Mouse (Mus musculus): ENCODE results near the gene Rtkn2. TPM values are rescaled to one million over a fixed set of nuclear protein-coding genes. Genes with fewer than 3 reads are reported as not detected.

Gene Rtkn2
- polyA plus RNA-seq, 1 experiment from 2014 or later = 3.7 TPM

- ATAC-seq (replicated peaks) = no peak
- Histone ChIP-seq H3K9ac (no peak overlapping the region), H3K9me3 (no peaks in the 10 kb centered on the region), H3K4me2 (no peak overlapping the region), H3K27ac (no peak overlapping the region), H3K36me3 (replicated peaks) (no peaks in the 10 kb centered on the region), H3K27me3 (replicated peaks) (no peaks in the 10 kb centered on the region), H3K4me3 (no peak overlapping the region), H3K4me1 (peaks cover 4% of the 10 kb centered on the region; the same call in 1 of the 2 replicates)
- 81% methylated on average over 4 of the region's 4 CpGs for WGBS
These were observed 14.0 kb upstream of the Rtkn2 start for GRCm38 (mm10) chr10:67965251-67965986.

DNA sequence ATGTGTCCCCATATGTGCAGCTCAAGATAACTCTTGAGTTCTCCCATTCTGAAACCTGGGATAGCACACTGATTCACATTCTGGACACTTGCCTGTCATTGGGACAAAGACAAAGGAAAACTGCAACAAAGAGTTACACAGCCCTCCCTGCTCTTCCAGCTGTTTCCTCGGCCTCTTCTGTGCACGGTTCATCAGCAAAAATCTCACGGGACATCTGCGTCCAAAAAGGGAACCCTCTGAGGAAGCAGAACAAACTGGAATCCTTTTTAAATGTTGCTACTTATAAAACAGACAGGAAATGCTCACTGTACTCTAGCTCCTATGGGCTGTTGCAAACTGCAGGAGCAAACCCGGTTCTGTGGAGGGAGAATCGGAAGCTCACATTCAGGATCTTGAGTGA, 13.3 kb upstream of the Rtkn2 start:
- WGBS = 23% methylated on average over 6 of the region's 6 CpGs
- no peak for ATAC-seq (replicated peaks)
- Histone ChIP-seq H3K27me3 (replicated peaks) (no peaks in the 10 kb centered on the region), H3K4me3 (no peak overlapping the region), H3K4me2 (no peak overlapping the region), H3K36me3 (replicated peaks) (no peaks in the 10 kb centered on the region), H3K9ac (no peak overlapping the region), H3K4me1 (peaks cover 4% of the 10 kb centered on the region; the same call in 1 of the 2 replicates), H3K9me3 (no peaks in the 10 kb centered on the region), H3K27ac (no peak overlapping the region)

- Histone ChIP-seq H3K9ac (no peak overlapping the region), H3K4me1 (peaks cover 4% of the 10 kb centered on the region; the same call in 1 of the 2 replicates), H3K4me3 (no peak overlapping the region), H3K27me3 (replicated peaks) (no peaks in the 10 kb centered on the region), H3K27ac (no peak overlapping the region), H3K4me2 (no peak overlapping the region), H3K9me3 (no peaks in the 10 kb centered on the region), H3K36me3 (replicated peaks) (no peaks in the 10 kb centered on the region)
- WGBS = 70% methylated on average over 2 of the region's 2 CpGs
- ATAC-seq (replicated peaks) = no peak
These were observed 12.4 kb upstream of the Rtkn2 start for GRCm38 (mm10) chr10:67966983-67967382.

DNA sequence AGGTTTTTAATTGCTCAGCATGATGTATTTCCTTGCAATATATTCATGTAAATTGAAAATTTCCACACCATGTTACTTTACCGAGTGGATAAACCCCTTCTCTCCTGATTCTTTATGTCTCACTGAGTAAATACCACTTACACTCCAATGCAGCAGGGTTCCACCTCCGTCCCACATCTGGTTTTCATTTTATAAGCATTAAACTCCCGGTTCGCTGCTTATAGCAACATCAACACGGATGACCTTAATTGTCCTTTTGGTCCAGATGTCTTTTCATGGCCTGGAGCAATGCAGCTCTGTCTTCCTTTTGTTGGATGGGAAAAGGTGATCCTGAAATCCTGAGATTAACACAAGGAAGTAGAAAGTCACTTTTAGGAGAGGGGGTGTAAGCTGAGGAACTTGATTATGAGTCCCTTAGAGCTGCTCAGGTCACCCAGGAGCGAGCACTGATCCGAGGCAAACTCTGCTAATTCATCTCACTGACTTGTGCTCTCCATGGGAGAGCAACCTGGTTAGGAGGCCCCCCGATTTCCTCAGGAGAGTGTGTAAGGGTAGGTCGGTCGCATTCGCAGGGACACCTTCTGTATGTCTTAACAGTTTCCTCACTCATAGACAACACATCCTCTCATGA, 8.1 kb upstream of the Rtkn2 start:
- H3K36me3 ChIP-seq (replicated peaks) = no peaks in the 10 kb centered on the region
- no peaks in the 10 kb centered on the region for H3K27me3 ChIP-seq (replicated peaks)
- H3K4me3 ChIP-seq = no peak overlapping the region
- no peaks in the 10 kb centered on the region for H3K4me1 ChIP-seq
- no peak for ATAC-seq (replicated peaks)
- H3K9me3 ChIP-seq = no peaks in the 10 kb centered on the region
- 69% methylated on average over 11 of the region's 11 CpGs for WGBS
- no peak overlapping the region for H3K9ac ChIP-seq
- no peak overlapping the region for H3K27ac ChIP-seq
- H3K4me2 ChIP-seq = no peak overlapping the region

GRCm38 (mm10) chr10:67977271-67977670, 2.1 kb upstream of the Rtkn2 start:
- no peak overlapping the region for H3K4me2 ChIP-seq
- 60% methylated on average over 4 of the region's 4 CpGs for WGBS
- peaks cover 8% of the 10 kb centered on the region for H3K4me1 ChIP-seq
- no peaks in the 10 kb centered on the region for H3K27me3 ChIP-seq (replicated peaks)
- H3K9me3 ChIP-seq = no peaks in the 10 kb centered on the region
- H3K36me3 ChIP-seq (replicated peaks) = no peaks in the 10 kb centered on the region
- no peak overlapping the region for H3K27ac ChIP-seq
- no peak overlapping the region for H3K9ac ChIP-seq
- ATAC-seq (replicated peaks) = no peak
- no peak overlapping the region for H3K4me3 ChIP-seq

DNA sequence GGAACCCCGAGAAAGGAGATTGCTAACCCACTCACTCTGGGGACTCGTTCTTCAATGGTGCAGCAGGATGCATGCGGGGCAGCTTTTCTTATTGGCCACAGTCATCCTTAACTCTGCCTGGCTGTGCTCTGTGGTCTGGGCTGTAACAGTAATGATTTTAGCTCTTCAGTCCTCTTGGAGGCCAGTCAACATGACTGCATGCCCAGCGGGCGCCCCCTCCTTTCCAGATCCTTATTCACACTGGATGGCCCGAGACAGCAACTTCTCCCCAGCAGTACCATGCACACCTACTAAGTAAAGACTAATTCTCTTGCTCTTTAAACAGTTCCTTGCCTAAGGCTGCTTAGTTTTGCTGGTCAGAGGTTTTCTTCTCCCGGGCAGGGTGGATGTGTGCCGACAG, 4.4 kb downstream of the Rtkn2 start:
- 90% methylated on average over 8 of the region's 8 CpGs for WGBS
- H3K4me3 ChIP-seq = no peak overlapping the region
- H3K9ac ChIP-seq = no peak overlapping the region
- H3K36me3 ChIP-seq (replicated peaks) = no peaks in the 10 kb centered on the region
- no peaks in the 10 kb centered on the region for H3K27me3 ChIP-seq (replicated peaks)
- no peak overlapping the region for H3K27ac ChIP-seq
- no peak overlapping the region for H3K4me2 ChIP-seq
- no peaks in the 10 kb centered on the region for H3K9me3 ChIP-seq
- H3K4me1 ChIP-seq = peaks cover 8% of the 10 kb centered on the region
- ATAC-seq (replicated peaks) = no peak

GRCm38 (mm10) chr10:67984271-67984943, 5.0 kb downstream of the Rtkn2 start:
- 50% methylated on average over 13 of the region's 13 CpGs for WGBS
- H3K4me3 ChIP-seq = no peak overlapping the region
- peak; percentile 74 for ATAC-seq (replicated peaks)

DNA sequence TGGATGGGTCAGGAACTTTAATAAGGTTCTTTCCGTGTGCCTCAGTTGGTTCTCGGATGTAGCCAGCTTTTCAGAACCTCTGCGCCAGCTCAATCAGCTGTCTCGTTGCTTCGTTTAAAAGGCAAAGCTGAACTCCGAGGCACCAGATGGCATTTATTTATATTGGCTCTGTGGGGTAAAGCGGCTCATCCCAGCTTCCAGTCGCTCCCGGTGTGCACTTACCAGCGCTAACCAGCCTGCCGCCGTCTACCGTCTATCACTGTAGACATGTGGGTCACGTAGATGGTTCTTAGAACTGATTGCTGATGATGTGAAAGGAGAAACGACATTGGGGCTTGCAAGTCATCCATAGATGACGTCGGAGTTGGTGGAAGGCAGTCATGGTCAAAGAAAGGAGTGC, 5.7 kb downstream of the Rtkn2 start:
- Histone ChIP-seq H3K27me3 (replicated peaks) (no peaks in the 10 kb centered on the region), H3K36me3 (replicated peaks) (no peaks in the 10 kb centered on the region), H3K9ac (no peak overlapping the region), H3K4me3 (no peak overlapping the region), H3K4me1 (peaks cover 3% of the 10 kb centered on the region; the same call in 1 of the 2 replicates), H3K27ac (no peak overlapping the region), H3K4me2 (no peak overlapping the region), H3K9me3 (no peaks in the 10 kb centered on the region)
- 81% methylated on average over 17 of the region's 17 CpGs for WGBS
- ATAC-seq (replicated peaks) = no peak; the same call in 1 of the 2 replicates

More at GRCm38 (mm10) chr10:67984271-67984943, 5.0 kb downstream of the Rtkn2 start:
- H3K4me1 ChIP-seq = peaks cover 8% of the 10 kb centered on the region
- H3K4me2 ChIP-seq = no peak overlapping the region
- no peak overlapping the region for H3K9ac ChIP-seq
- no peaks in the 10 kb centered on the region for H3K9me3 ChIP-seq
- no peaks in the 10 kb centered on the region for H3K27me3 ChIP-seq (replicated peaks)
- no peak overlapping the region for H3K27ac ChIP-seq
- H3K36me3 ChIP-seq (replicated peaks) = no peaks in the 10 kb centered on the region

- WGBS = 66% methylated on average over 12 of the region's 12 CpGs
- no peaks in the 10 kb centered on the region; the same call in 1 of the 2 replicates for H3K4me1 ChIP-seq
- H3K27me3 ChIP-seq (replicated peaks) = no peaks in the 10 kb centered on the region
- no peaks in the 10 kb centered on the region for H3K9me3 ChIP-seq
- H3K36me3 ChIP-seq (replicated peaks) = no peaks in the 10 kb centered on the region
- H3K27ac ChIP-seq = no peak overlapping the region
- no peak overlapping the region for H3K9ac ChIP-seq
- H3K4me3 ChIP-seq = no peak overlapping the region
- H3K4me2 ChIP-seq = no peak overlapping the region
- ATAC-seq (replicated peaks) = 0 out of 2 replicates have a peak, but pooled peaks have one; percentile 19
These were observed 16.0 kb downstream of the Rtkn2 start for GRCm38 (mm10) chr10:67995356-67995755.

GRCm38 (mm10) chr10:67996171-67996570, 16.8 kb downstream of the Rtkn2 start:
- Histone ChIP-seq H3K27ac (no peak overlapping the region), H3K4me1 (no peaks in the 10 kb centered on the region; the same call in 1 of the 2 replicates), H3K9me3 (no peaks in the 10 kb centered on the region), H3K4me3 (no peak overlapping the region), H3K4me2 (no peak overlapping the region), H3K36me3 (replicated peaks) (no peaks in the 10 kb centered on the region), H3K9ac (no peak overlapping the region), H3K27me3 (replicated peaks) (no peaks in the 10 kb centered on the region)
- 0% methylated on average over 1 of the region's 1 CpGs for WGBS
- ATAC-seq (replicated peaks) = no peak

DNA sequence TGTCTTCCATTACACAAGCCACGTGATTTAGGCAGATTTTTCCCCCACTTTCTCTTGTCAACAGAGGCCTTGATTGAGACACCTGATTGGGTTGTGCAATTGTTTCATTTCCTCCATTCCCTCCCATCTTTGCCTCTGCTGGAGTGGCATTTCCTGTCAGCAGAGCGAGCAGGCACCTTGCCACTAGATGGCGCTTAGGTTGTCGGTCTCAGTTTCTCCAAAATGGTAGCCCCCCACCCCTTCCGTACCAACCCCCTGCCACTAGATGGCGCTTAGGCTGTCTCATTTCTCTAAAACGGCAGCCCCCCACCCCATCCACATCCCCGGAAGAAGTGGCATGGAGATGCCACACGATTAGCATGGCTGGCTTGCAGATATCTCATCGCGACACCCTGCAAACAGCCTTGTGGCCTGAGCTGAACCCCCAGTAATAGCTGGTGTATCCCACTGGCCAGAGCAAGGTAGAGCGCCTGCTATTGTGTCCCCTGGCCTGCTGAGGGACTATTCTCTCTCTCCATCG, 18.8 kb downstream of the Rtkn2 start:
- Histone ChIP-seq H3K36me3 (replicated peaks) (no peaks in the 10 kb centered on the region), H3K9me3 (no peaks in the 10 kb centered on the region), H3K4me3 (no peak overlapping the region), H3K4me1 (no peaks in the 10 kb centered on the region; the same call in 1 of the 2 replicates), H3K9ac (no peak overlapping the region), H3K4me2 (peak overlapping the region; percentile 25), H3K27ac (no peak overlapping the region), H3K27me3 (replicated peaks) (no peaks in the 10 kb centered on the region)
- peak; percentile 68 for ATAC-seq (replicated peaks)
- 33% methylated on average over 13 of the region's 13 CpGs for WGBS

GRCm38 (mm10) chr10:67999170-67999569, 19.8 kb downstream of the Rtkn2 start:
- H3K9me3 ChIP-seq = no peaks in the 10 kb centered on the region
- no peak overlapping the region for H3K4me2 ChIP-seq
- H3K27ac ChIP-seq = no peak overlapping the region
- no peak overlapping the region for H3K9ac ChIP-seq
- no peak overlapping the region for H3K4me3 ChIP-seq
- no peaks in the 10 kb centered on the region for H3K36me3 ChIP-seq (replicated peaks)
- WGBS = 84% methylated on average over 10 of the region's 10 CpGs
- no peak for ATAC-seq (replicated peaks)
- no peaks in the 10 kb centered on the region; the same call in 1 of the 2 replicates for H3K4me1 ChIP-seq
- H3K27me3 ChIP-seq (replicated peaks) = no peaks in the 10 kb centered on the region
